In the genomic region with DNA sequence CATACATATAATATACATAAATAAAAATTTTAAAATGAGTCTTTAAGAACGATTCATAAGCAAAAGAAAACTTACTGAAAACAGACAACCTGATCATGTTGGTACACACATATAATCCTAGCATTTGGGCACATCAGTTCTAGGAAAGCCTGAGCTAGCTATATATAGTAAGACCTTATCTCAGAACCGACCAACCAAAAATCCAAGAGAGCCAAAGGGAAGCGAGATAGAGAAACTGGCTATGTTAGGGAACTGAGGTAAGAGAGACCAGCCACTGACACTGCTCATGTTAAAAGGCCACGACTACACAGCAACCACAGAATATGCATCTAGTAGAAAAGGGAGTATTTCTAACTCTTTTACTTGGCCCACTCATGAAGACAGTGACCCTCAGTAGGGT, we compare ENCODE assay signal across 20 mouse cellular contexts. TPM values are rescaled to one million over a fixed set of nuclear protein-coding genes. Genes with fewer than 3 reads are reported as not detected.
DNase-seq lines count a peak whose midpoint lies in the region; ATAC-seq and TF ChIP-seq lines count a peak whose summit lies in the region.
"Had no signal": no experiment of that assay in that cellular context is flagged by ENCODE, and none has a peak within 500 bp of the region (broad histone marks: within the 10 kb centered on the region; RNA-seq: fewer than 3 reads in every experiment).

No protein-coding gene starts in this region.

- ATAC-seq in heart, embryonic 13.5 days (ENCODE audit: extremely low read depth, insufficient number of reproducible peaks, low FRiP score, low TSS enrichment): no peak
- peak; percentile 71 for ATAC-seq in heart, postnatal 0 days (ENCODE audit: insufficient read depth, low read depth)
- peak; percentile 66 for ATAC-seq in liver, embryonic 13.5 days (ENCODE audit: low read depth)
- ATAC-seq in liver, embryonic 15.5 days (ENCODE audit: insufficient read depth): no peak; the same call in 1 of the 2 replicates
- ATAC-seq: forebrain, embryonic 14.5 days; intestine, embryonic 16.5 days had no signal

- H3K27me3 ChIP-seq in heart, embryonic 13.5 days (replicated peaks): no peaks in the 10 kb centered on the region
- H3K27me3 ChIP-seq in heart, postnatal 0 days (ENCODE audit: control insufficient read depth, insufficient read depth, low read length): no peaks in the 10 kb centered on the region
- H3K27me3 ChIP-seq in liver, embryonic 13.5 days: no peaks in the 10 kb centered on the region
- no peaks in the 10 kb centered on the region for H3K27me3 ChIP-seq in liver, embryonic 15.5 days
- H3K27me3 ChIP-seq: embryonic facial prominence, embryonic 15.5 days; hindbrain, embryonic 15.5 days had no signal

- H3K4me1 ChIP-seq in heart, embryonic 13.5 days: peaks cover 26% of the 10 kb centered on the region
- peaks cover 21% of the 10 kb centered on the region for H3K4me1 ChIP-seq in heart, postnatal 0 days (ENCODE audit: control insufficient read depth, insufficient read depth)
- peaks cover 46% of the 10 kb centered on the region for H3K4me1 ChIP-seq in liver, embryonic 13.5 days (replicated peaks)
- peaks cover 44% of the 10 kb centered on the region for H3K4me1 ChIP-seq in liver, embryonic 15.5 days (replicated peaks)

- DNase-seq in heart, adult 9 months (ENCODE audit: low spot score in 2 of 2): no peak
- DNase-seq in heart, postnatal 0 days (ENCODE audit: low spot score): peak; percentile 45
- no peak for DNase-seq in heart, postnatal 4 days
- no peak for DNase-seq in liver, embryonic 13.5 days
- no peak for DNase-seq in frontal cortex, adult 2 months (ENCODE audit: extremely low spot score in 1 of 2, low spot score in 1 of 2)
- DNase-seq: adrenal gland, postnatal 10 days; cerebellum, adult 11 months; cerebellum, adult 8-10 months; cerebellum, postnatal 14 days; embryo, embryonic 11 days; gastrocnemius, postnatal 36 days; kidney, adult 2 months had no signal

- H3K27ac ChIP-seq in heart, embryonic 13.5 days (replicated peaks): peak overlapping the region; percentile 46
- peak overlapping the region; percentile 78 for H3K27ac ChIP-seq in heart, postnatal 0 days (ENCODE audit: low read depth)
- H3K27ac ChIP-seq in liver, embryonic 13.5 days: peak overlapping the region; percentile 56
- H3K27ac ChIP-seq in liver, embryonic 15.5 days (replicated peaks): peak overlapping the region; percentile 16; the same call in 1 of the 2 replicates
- H3K27ac ChIP-seq: embryonic facial prominence, embryonic 15.5 days; forebrain, embryonic 10.5 days; hindbrain, embryonic 15.5 days had no signal

- WGBS in heart, embryonic 13.5 days: 35% methylated on average over 4 of the region's 4 CpGs
- 27% methylated on average over 4 of the region's 4 CpGs for WGBS in heart, postnatal 0 days
- WGBS in liver, embryonic 13.5 days (ENCODE audit: insufficient replicate concordance): 27% methylated on average over 4 of the region's 4 CpGs
- WGBS in liver, embryonic 15.5 days (ENCODE audit: insufficient replicate concordance): 29% methylated on average over 4 of the region's 4 CpGs

- no peak for TF ChIP-seq CTCF in heart, postnatal 0 days (IDR thresholded peaks at IDR 0.05; ENCODE audit: low read depth)

- H3K4me3 ChIP-seq in heart, embryonic 13.5 days: no peak overlapping the region
- no peak overlapping the region for H3K4me3 ChIP-seq in heart, postnatal 0 days (ENCODE audit: low read depth, low read length)
- H3K4me3 ChIP-seq in liver, embryonic 13.5 days (replicated peaks): no peak overlapping the region
- H3K4me3 ChIP-seq in liver, embryonic 15.5 days (replicated peaks): no peak overlapping the region
- H3K4me3 ChIP-seq: embryonic facial prominence, embryonic 15.5 days; forebrain, embryonic 10.5 days; hindbrain, embryonic 15.5 days had no signal

- no peaks in the 10 kb centered on the region for H3K9me3 ChIP-seq in heart, embryonic 13.5 days
- no peaks in the 10 kb centered on the region for H3K9me3 ChIP-seq in heart, postnatal 0 days (replicated peaks; ENCODE audit: control insufficient read depth, low read length)
- no peaks in the 10 kb centered on the region for H3K9me3 ChIP-seq in liver, embryonic 13.5 days (replicated peaks)
- H3K9me3 ChIP-seq in liver, embryonic 15.5 days (replicated peaks): no peaks in the 10 kb centered on the region
- H3K9me3 ChIP-seq: embryonic facial prominence, embryonic 15.5 days; forebrain, embryonic 10.5 days; hindbrain, embryonic 15.5 days had no signal

- H3K36me3 ChIP-seq in heart, embryonic 13.5 days: peaks cover 81% of the 10 kb centered on the region
- H3K36me3 ChIP-seq in heart, postnatal 0 days (replicated peaks; ENCODE audit: control insufficient read depth, insufficient read depth, low read length): peaks cover 72% of the 10 kb centered on the region
- H3K36me3 ChIP-seq in liver, embryonic 13.5 days: peaks cover 80% of the 10 kb centered on the region
- peaks cover 79% of the 10 kb centered on the region for H3K36me3 ChIP-seq in liver, embryonic 15.5 days (replicated peaks)

- peak overlapping the region; percentile 16; the same call in 1 of the 2 replicates for H3K4me2 ChIP-seq in heart, embryonic 13.5 days
- H3K4me2 ChIP-seq in heart, postnatal 0 days (ENCODE audit: low read depth, low read length): peak overlapping the region; percentile 23; the same call in 1 of the 2 replicates
- H3K4me2 ChIP-seq in liver, embryonic 13.5 days: peak overlapping the region; percentile 25
- 0 out of 2 replicates have a peak overlapping the region, but pooled peaks have one; percentile 3 for H3K4me2 ChIP-seq in liver, embryonic 15.5 days
- H3K4me2 ChIP-seq: embryonic facial prominence, embryonic 15.5 days; hindbrain, embryonic 15.5 days had no signal

- TF ChIP-seq EP300 in heart, postnatal 0 days (IDR thresholded peaks at IDR 0.05; ENCODE audit: low read depth): no peak

- H3K9ac ChIP-seq in heart, embryonic 13.5 days: peak overlapping the region; percentile 15
- peak overlapping the region; percentile 15 for H3K9ac ChIP-seq in heart, postnatal 0 days (replicated peaks; ENCODE audit: low read depth, low read length)
- peak overlapping the region; percentile 41; the same call in 1 of the 2 replicates for H3K9ac ChIP-seq in liver, embryonic 13.5 days
- H3K9ac ChIP-seq in liver, embryonic 15.5 days: no peak overlapping the region
- H3K9ac ChIP-seq: embryonic facial prominence, embryonic 15.5 days; hindbrain, embryonic 15.5 days had no signal

RNA-seq across cellular contexts. Expression of a gene that starts 5.1 kb away (rescaled TPM):
- polyA plus RNA-seq in heart, embryonic 13.5 days (2015; fragmentation: Nextera tagmentation; extraction: Ambion mirVana): 25.0 and 29.1 TPM in 2 replicates
- total RNA-seq in heart, postnatal 0 days (2014; rRNA removed; ENCODE audit: low replicate concordance): 2.2 and 6.0 TPM in 2 replicates
- polyA plus RNA-seq in heart, postnatal 0 days (2015; fragmentation: Nextera tagmentation; extraction: Ambion mirVana): 15.8 and 16.3 TPM in 2 replicates
- 10 to 100 TPM; 28.3 to 30.5 TPM for total RNA-seq in heart, postnatal 4 days (2021)
- polyA plus RNA-seq in liver, embryonic 13.5 days (2015; fragmentation: Nextera tagmentation; extraction: Ambion mirVana): 30.7 and 36.6 TPM in 2 replicates
- 22.7 and 23.9 TPM in 2 replicates for polyA plus RNA-seq in liver, embryonic 15.5 days (2015; fragmentation: Nextera tagmentation; extraction: Ambion mirVana)
- polyA plus RNA-seq in frontal cortex, adult 2 months (2012; rRNA removed): 35.9 and 36.2 TPM in 2 replicates

RNA-seq across cellular contexts. Expression of a gene that starts 20.7 kb away (rescaled TPM):
- polyA plus RNA-seq in heart, embryonic 13.5 days (2015; fragmentation: Nextera tagmentation; extraction: Ambion mirVana): 362 and 399 TPM in 2 replicates
- total RNA-seq in heart, postnatal 0 days (2014; rRNA removed; ENCODE audit: low replicate concordance): 142 and 222 TPM in 2 replicates
- polyA plus RNA-seq in heart, postnatal 0 days (2015; fragmentation: Nextera tagmentation; extraction: Ambion mirVana): 521 and 561 TPM in 2 replicates
- 100 to 1,000 TPM; 250 TPM for total RNA-seq in heart, postnatal 4 days (2021)
- polyA plus RNA-seq in liver, embryonic 13.5 days (2015; fragmentation: Nextera tagmentation; extraction: Ambion mirVana): 256 and 257 TPM in 2 replicates
- 141 and 166 TPM in 2 replicates for polyA plus RNA-seq in liver, embryonic 15.5 days (2015; fragmentation: Nextera tagmentation; extraction: Ambion mirVana)
- polyA plus RNA-seq in frontal cortex, adult 2 months (2012; rRNA removed): 235 and 288 TPM in 2 replicates

RNA-seq across cellular contexts. Expression of a gene that starts 31.4 kb away (rescaled TPM):
- 5.7 and 6.2 TPM in 2 replicates for polyA plus RNA-seq in heart, embryonic 13.5 days (2015; fragmentation: Nextera tagmentation; extraction: Ambion mirVana)
- total RNA-seq in heart, postnatal 0 days (2014; rRNA removed; ENCODE audit: low replicate concordance): 2.3 and 7.3 TPM in 2 replicates
- polyA plus RNA-seq in heart, postnatal 0 days (2015; fragmentation: Nextera tagmentation; extraction: Ambion mirVana): 1.8 and 1.9 TPM in 2 replicates
- 1 to 10 TPM; 1.7 to 2.0 TPM for total RNA-seq in heart, postnatal 4 days (2021)
- 0.88 and 1.4 TPM in 2 replicates for polyA plus RNA-seq in liver, embryonic 13.5 days (2015; fragmentation: Nextera tagmentation; extraction: Ambion mirVana)
- polyA plus RNA-seq in liver, embryonic 15.5 days (2015; fragmentation: Nextera tagmentation; extraction: Ambion mirVana): 1.2 and 1.4 TPM in 2 replicates
- polyA plus RNA-seq in frontal cortex, adult 2 months (2012; rRNA removed): 37.2 and 42.7 TPM in 2 replicates

RNA-seq across cellular contexts. Expression of a gene that starts 31.9 kb away (rescaled TPM):
- polyA plus RNA-seq in heart, embryonic 13.5 days (2015; fragmentation: Nextera tagmentation; extraction: Ambion mirVana): 17.1 and 18.0 TPM in 2 replicates
- 25.6 and 28.8 TPM in 2 replicates for total RNA-seq in heart, postnatal 0 days (2014; rRNA removed; ENCODE audit: low replicate concordance)
- 15.8 and 20.8 TPM in 2 replicates for polyA plus RNA-seq in heart, postnatal 0 days (2015; fragmentation: Nextera tagmentation; extraction: Ambion mirVana)
- 10 to 100 TPM; 50.9 to 53.6 TPM for total RNA-seq in heart, postnatal 4 days (2021)
- 7.9 and 10.1 TPM in 2 replicates for polyA plus RNA-seq in liver, embryonic 13.5 days (2015; fragmentation: Nextera tagmentation; extraction: Ambion mirVana)
- polyA plus RNA-seq in liver, embryonic 15.5 days (2015; fragmentation: Nextera tagmentation; extraction: Ambion mirVana): 6.5 and 6.8 TPM in 2 replicates
- polyA plus RNA-seq in frontal cortex, adult 2 months (2012; rRNA removed): 24.6 and 28.5 TPM in 2 replicates

RNA-seq across cellular contexts. Expression of a gene that starts 41.2 kb away (rescaled TPM):
- 38.1 and 41.8 TPM in 2 replicates for polyA plus RNA-seq in heart, embryonic 13.5 days (2015; fragmentation: Nextera tagmentation; extraction: Ambion mirVana)
- 5.3 and 41.9 TPM in 2 replicates for total RNA-seq in heart, postnatal 0 days (2014; rRNA removed; ENCODE audit: low replicate concordance)
- 38.0 and 39.2 TPM in 2 replicates for polyA plus RNA-seq in heart, postnatal 0 days (2015; fragmentation: Nextera tagmentation; extraction: Ambion mirVana)
- 10 to 100 TPM; 19.6 to 25.3 TPM for total RNA-seq in heart, postnatal 4 days (2021)
- 6.6 and 8.6 TPM in 2 replicates for polyA plus RNA-seq in liver, embryonic 13.5 days (2015; fragmentation: Nextera tagmentation; extraction: Ambion mirVana)
- polyA plus RNA-seq in liver, embryonic 15.5 days (2015; fragmentation: Nextera tagmentation; extraction: Ambion mirVana): 6.6 and 7.0 TPM in 2 replicates
- polyA plus RNA-seq in frontal cortex, adult 2 months (2012; rRNA removed): 15.0 and 16.2 TPM in 2 replicates
- polyA plus RNA-seq: erythroblast, embryonic 14.5 days had no signal

Comparison
In these comparisons a context has a peak if more than half of its experiments do, and no peak if none do; other contexts are left out.
1. ATAC-seq: peak in heart, postnatal 0 days (single experiment) and liver, embryonic 13.5 days (single experiment); none in heart, embryonic 13.5 days (single experiment) and liver, embryonic 15.5 days (single experiment).
2. H3K27ac ChIP-seq: peak in every context shown above with its lines; median percentile 78 in heart, postnatal 0 days; 56 in liver, embryonic 13.5 days; 46 in heart, embryonic 13.5 days; 16 in liver, embryonic 15.5 days.
3. Peak in every context shown above with its lines, with median percentiles within 50 percentile points of each other: H3K4me2 ChIP-seq.